Mouse (Mus musculus) liver, adult 2 months (tissue): ENCODE data around the gene Gm9040. TPM values are rescaled to one million over a fixed set of nuclear protein-coding genes. Genes with fewer than 3 reads are reported as not detected.
"Not testable (repeated sequence)": the region's sequence is repeated elsewhere in the genome, so short reads cannot be mapped to it uniquely, and the experiment has no call there.

Source experiments
- DNase-seq: peaks from one replicate; pipeline ENCODE4 v3.0.0-alpha.2; 2011; ENCODE audit warnings: low read depth, low spot score; ENCODE audit errors: extremely low read depth
- H3K27ac ChIP-seq: fragments of 200-500 bp; replicated peaks from 2 replicates; pipeline ENCODE4 v1.5.1; 2012; ENCODE audit warnings: low read depth, mild to moderate bottlenecking, control low read depth, inconsistent platforms, low read length; ENCODE audit not compliant: insufficient read depth
- H3K27me3 ChIP-seq: fragments of 200-500 bp; 2 replicates; pipeline ENCODE4 v1.6.1; 2012; ENCODE audit warnings: mild to moderate bottlenecking, moderate library complexity, low read length, inconsistent platforms; ENCODE audit not compliant: control insufficient read depth, insufficient read depth
- H3K36me3 ChIP-seq: fragments of 200-500 bp; 2 replicates; pipeline ENCODE4 v1.6.1; 2012; ENCODE audit warnings: low read length, inconsistent platforms; ENCODE audit not compliant: control insufficient read depth, insufficient read depth
- H3K4me1 ChIP-seq: fragments of 200-500 bp; 2 replicates; pipeline ENCODE4 v1.6.1; 2011; ENCODE audit warnings: low read length; ENCODE audit not compliant: control insufficient read depth, insufficient read depth
- H3K4me3 ChIP-seq: fragments of 200-500 bp; 2 replicates; pipeline ENCODE4 v1.5.1; 2011; ENCODE audit warnings: low read depth, mild to moderate bottlenecking, control low read depth, low read length, moderate library complexity; ENCODE audit not compliant: insufficient read depth
- H3K79me2 ChIP-seq: fragments of 200-500 bp; 2 replicates; pipeline ENCODE4 v1.6.1; 2012; ENCODE audit warnings: inconsistent platforms, mild to moderate bottlenecking, low read length, moderate library complexity; ENCODE audit not compliant: control insufficient read depth, insufficient read depth
- H3K9ac ChIP-seq: fragments of 200-500 bp; 2 replicates; pipeline ENCODE4 v1.6.1; 2012; ENCODE audit warnings: low read depth, mild to moderate bottlenecking, control low read depth, inconsistent platforms, low read length
- CTCF ChIP-seq: fragments of 200-500 bp; IDR thresholded peaks from 2 replicates; pipeline ENCODE4 v1.5.1; 2011; ENCODE audit warnings: low read depth, low read length, control low read depth
- POLR2A ChIP-seq: fragments of 200-500 bp; IDR thresholded peaks from 2 replicates; pipeline ENCODE4 v1.6.1; 2011; ENCODE audit warnings: low read length, control low read depth; ENCODE audit not compliant: insufficient read depth; ENCODE audit errors: extremely low read depth
- WGBS: fragments of 180-500 bp; shearing (Covaris S2); methylation state at CpG from one replicate; pipeline ENCODE4 v1.1.7; 2018; 5-methylcytosine and 5-hydroxymethylcytosine counted together
- polyA plus RNA-seq: library from polyadenylated mRNA; depleted of rRNA; stranded (reverse); fragments of >200 nt; gene quantifications from 2 replicates; pipeline ENCODE4 v1.2.3, GENCODE M21; 2012; rRNA removed
- total RNA-seq: library from RNA; depleted of rRNA; stranded (reverse); fragments of >200 nt; gene quantifications from 2 replicates; pipeline ENCODE4 v1.2.3, GENCODE M21; 2014; rRNA removed

Gene Gm9040
- not detected in 2 replicates for total RNA-seq
- not detected in 2 replicates for polyA plus RNA-seq

GRCm38 (mm10) chr10:118326869-118327268, at the start of gene Gm9040:
TSS of gene Gm9040 (minus strand) at chr10:118326969.
- not testable (repeated sequence) for H3K27ac ChIP-seq, H3K4me3 ChIP-seq, H3K36me3 ChIP-seq, H3K9ac ChIP-seq, H3K79me2 ChIP-seq, H3K27me3 ChIP-seq, H3K4me1 ChIP-seq, DNase-seq
- no CpG with 5 or more reads among the region's 11 CpGs for WGBS

GRCm38 (mm10) chr10:118370443-118370842, 43.7 kb upstream of the Gm9040 start:
- no peak overlapping the region for H3K27ac ChIP-seq
- H3K27me3 ChIP-seq, result no peaks in the 10 kb centered on the region
- peak; percentile 51 for DNase-seq
- no peaks in the 10 kb centered on the region for H3K4me1 ChIP-seq
- no peak overlapping the region for H3K9ac ChIP-seq
- TF ChIP-seq POLR2A, result no peak
- TF ChIP-seq CTCF, result peak; percentile 88
- no peaks in the 10 kb centered on the region for H3K79me2 ChIP-seq
- 5% methylated on average over 10 of the region's 10 CpGs for WGBS
- no peaks in the 10 kb centered on the region for H3K36me3 ChIP-seq
- H3K4me3 ChIP-seq, result no peak overlapping the region

GRCm38 (mm10) chr10:118369518-118369917, 42.7 kb upstream of the Gm9040 start:
- H3K9ac ChIP-seq, result no peak overlapping the region
- no peaks in the 10 kb centered on the region for H3K4me1 ChIP-seq
- H3K4me3 ChIP-seq, result no peak overlapping the region
- no peaks in the 10 kb centered on the region for H3K36me3 ChIP-seq
- TF ChIP-seq POLR2A, result no peak
- TF ChIP-seq CTCF, result no peak
- H3K27ac ChIP-seq, result no peak overlapping the region
- DNase-seq, result no peak
- H3K79me2 ChIP-seq, result no peaks in the 10 kb centered on the region
- 90% methylated on average over 9 of the region's 9 CpGs for WGBS
- no peaks in the 10 kb centered on the region for H3K27me3 ChIP-seq

- not testable (repeated sequence) for H3K27ac ChIP-seq, H3K4me1 ChIP-seq, DNase-seq, H3K9ac ChIP-seq, H3K27me3 ChIP-seq, H3K36me3 ChIP-seq, H3K4me3 ChIP-seq, H3K79me2 ChIP-seq
- 100% methylated on average over 1 of the region's 11 CpGs for WGBS
Observed at GRCm38 (mm10) chr10:118354005-118354404, 27.2 kb upstream of the Gm9040 start, which contains the start of gene Gm9049. TSS of gene Gm9049 (minus strand) at chr10:118354105.

GRCm38 (mm10) chr10:118348579-118348978, 21.8 kb upstream of the Gm9040 start, which contains the start of gene Gm9048:
TSS of gene Gm9048 (minus strand) at chr10:118348679.
- not testable (repeated sequence) for H3K27ac ChIP-seq, DNase-seq, H3K36me3 ChIP-seq, H3K4me3 ChIP-seq, H3K4me1 ChIP-seq, H3K9ac ChIP-seq, H3K27me3 ChIP-seq, H3K79me2 ChIP-seq
- 78% methylated on average over 1 of the region's 14 CpGs for WGBS

GRCm38 (mm10) chr10:118343155-118343554, 16.4 kb upstream of the Gm9040 start, which contains the start of gene Gm9046:
TSS of gene Gm9046 (minus strand) at chr10:118343255.
- not testable (repeated sequence) for H3K4me3 ChIP-seq, H3K79me2 ChIP-seq, DNase-seq, H3K36me3 ChIP-seq, H3K9ac ChIP-seq, H3K27ac ChIP-seq, H3K27me3 ChIP-seq, H3K4me1 ChIP-seq
- no CpG with 5 or more reads among the region's 14 CpGs for WGBS

- WGBS, result no CpG with 5 or more reads among the region's 14 CpGs
- H3K27ac ChIP-seq, H3K36me3 ChIP-seq, H3K4me1 ChIP-seq, DNase-seq, H3K79me2 ChIP-seq, H3K9ac ChIP-seq, H3K27me3 ChIP-seq, H3K4me3 ChIP-seq: not testable (repeated sequence)
Observed at GRCm38 (mm10) chr10:118337731-118338130, 11.0 kb upstream of the Gm9040 start, which contains the start of gene Gm9045. TSS of gene Gm9045 (minus strand) at chr10:118337831.

- H3K9ac ChIP-seq, H3K36me3 ChIP-seq, DNase-seq, H3K27ac ChIP-seq, H3K79me2 ChIP-seq, H3K4me1 ChIP-seq, H3K27me3 ChIP-seq, H3K4me3 ChIP-seq: not testable (repeated sequence)
- WGBS, result no CpG with 5 or more reads among the region's 14 CpGs
Observed at GRCm38 (mm10) chr10:118332308-118332707, 5.5 kb upstream of the Gm9040 start, which contains the start of gene Gm9044. TSS of gene Gm9044 (minus strand) at chr10:118332408.
